11 mouse cellular contexts compared by ENCODE assay signal in genomic region chr7:58822147-58822681, GRCm38 (mm10).
DNase-seq lines count a peak whose midpoint lies in the region; TF ChIP-seq lines count a peak whose summit lies in the region.
"Had no signal": no experiment of that assay in that cellular context is flagged by ENCODE, and none has a peak within 500 bp of the region (broad histone marks: within the 10 kb centered on the region; RNA-seq: fewer than 3 reads in every experiment).

No protein-coding gene starts in this region.

- DNase-seq in embryo, embryonic 11 days: peak; percentile 16
- no peak for DNase-seq in embryo, embryonic 9.5 days (ENCODE audit: extremely low spot score)
- peak; percentile 29 for DNase-seq in right cerebral cortex, postnatal 25 days
- no peak for DNase-seq in right cerebral cortex, postnatal 4 days
- DNase-seq in induced T-regulatory cell, adult 2 months (ENCODE audit: low read depth): peak; percentile 43
- no peak for DNase-seq in heart, adult 2 months
- DNase-seq in retina, postnatal 1 day: no peak
- DNase-seq in cerebellum, adult 9-11 months: no peak
- DNase-seq: B cell, adult 2 months; kidney, adult 9 months had no signal

- intact Hi-C loops in heart, adult 2 months (cut with DNase I): no loop called here

- H3K4me3 ChIP-seq in heart, adult 2 months: no peak overlapping the region
- H3K4me3 ChIP-seq: heart, embryonic 13.5 days had no signal

- TF ChIP-seq CTCF in heart, adult 2 months (IDR thresholded peaks at IDR 0.05): no peak

- H3K36me3 ChIP-seq in heart, adult 2 months (ENCODE audit: control insufficient read depth, insufficient read depth, low read length): no peaks in the 10 kb centered on the region

- TF ChIP-seq POLR2A in heart, adult 2 months (IDR thresholded peaks at IDR 0.05; ENCODE audit: insufficient read depth, low read depth, low read length): no peak

- H3K9ac ChIP-seq in heart, adult 2 months (ENCODE audit: low read depth, low read length): no peak overlapping the region
- H3K9ac ChIP-seq: heart, embryonic 13.5 days had no signal

- no peak overlapping the region for H3K27ac ChIP-seq in heart, adult 2 months
- H3K27ac ChIP-seq: heart, embryonic 13.5 days had no signal

- TF ChIP-seq EP300 in heart, adult 2 months (IDR thresholded peaks at IDR 0.05; ENCODE audit: insufficient read depth, low read depth, low read length): no peak

- no peaks in the 10 kb centered on the region for H3K27me3 ChIP-seq in heart, adult 2 months (ENCODE audit: control insufficient read depth, insufficient read depth, low read length)
- H3K27me3 ChIP-seq: heart, embryonic 13.5 days had no signal

- WGBS in heart, adult 2 months: 56% methylated on average over 6 of the region's 6 CpGs

- H3K4me1 ChIP-seq in heart, adult 2 months (ENCODE audit: control insufficient read depth, insufficient read depth, low read length): no peaks in the 10 kb centered on the region

- H3K79me2 ChIP-seq in heart, adult 2 months (replicated peaks; ENCODE audit: control insufficient read depth, insufficient read depth, low read length): no peaks in the 10 kb centered on the region

Comparison
In these comparisons a context has a peak if more than half of its experiments do, and no peak if none do; other contexts are left out.
1. DNase-seq: peak in embryo, embryonic 11 days (single experiment), right cerebral cortex, postnatal 25 days (single experiment) and induced T-regulatory cell, adult 2 months (single experiment); none in embryo, embryonic 9.5 days (single experiment), right cerebral cortex, postnatal 4 days (single experiment), heart, adult 2 months (0 of 2), retina, postnatal 1 day (single experiment) and cerebellum, adult 9-11 months (single experiment).